Mouse (Mus musculus) heart, embryonic 13.5 days (tissue): ENCODE measurements around the gene Ifitm10. TPM values are rescaled to one million over a fixed set of nuclear protein-coding genes. Genes with fewer than 3 reads are reported as not detected.
A peak's percentile ranks its signal among the peaks of the same experiment; 100 is the strongest.

Experiments
- ATAC-seq: fragments of 200-750 bp; cut with Nextera tagmentation; 2 replicates; pipeline ENCODE4 v1.8.0; 2017; ENCODE audit warnings: moderate TSS enrichment; ENCODE audit not compliant: insufficient number of reproducible peaks, low FRiP score, low TSS enrichment; ENCODE audit errors: extremely low read depth
- H3K27ac ChIP-seq: fragments of 300-500 bp; sonication (generic); replicated peaks from 2 replicates; pipeline ENCODE4 v1.5.1; 2015; ENCODE audit warnings: moderate library complexity, mild to moderate bottlenecking, inconsistent platforms
- H3K27me3 ChIP-seq: fragments of 300-500 bp; sonication (generic); replicated peaks from 2 replicates; pipeline ENCODE4 v1.6.1; 2015; ENCODE audit warnings: mild to moderate bottlenecking, inconsistent platforms
- H3K36me3 ChIP-seq: fragments of 300-500 bp; sonication (generic); 2 replicates; pipeline ENCODE4 v1.6.1; 2015; ENCODE audit warnings: mild to moderate bottlenecking, inconsistent platforms
- H3K4me1 ChIP-seq: fragments of 300-500 bp; sonication (generic); 2 replicates; pipeline ENCODE4 v1.6.1; 2015; ENCODE audit warnings: inconsistent platforms
- H3K4me2 ChIP-seq: fragments of 300-500 bp; sonication (generic); 2 replicates; pipeline ENCODE4 v1.6.1; 2015; ENCODE audit warnings: inconsistent platforms, mild to moderate bottlenecking, moderate library complexity
- H3K4me3 ChIP-seq: fragments of 300-500 bp; sonication (generic); 2 replicates; pipeline ENCODE4 v1.5.1; 2015; ENCODE audit warnings: moderate library complexity, mild to moderate bottlenecking, inconsistent platforms
- H3K9ac ChIP-seq: fragments of 300-500 bp; sonication (generic); 2 replicates; pipeline ENCODE4 v1.6.1; 2015; ENCODE audit warnings: inconsistent platforms, mild to moderate bottlenecking, moderate library complexity
- H3K9me3 ChIP-seq: fragments of 300-500 bp; sonication (generic); 2 replicates; pipeline ENCODE4 v1.6.1; 2016; ENCODE audit warnings: inconsistent platforms
- WGBS: fragments of 180-500 bp; shearing (Covaris S2); methylation state at CpG from one replicate; pipeline ENCODE4 v1.1.7; 2015; ENCODE audit warnings: mixed read lengths; 5-methylcytosine and 5-hydroxymethylcytosine counted together
- polyA plus RNA-seq: library from polyadenylated mRNA; unstranded; fragments of >200 nt; fragmentation: Nextera tagmentation; extraction: Ambion mirVana; gene quantifications from 2 replicates; pipeline ENCODE4 v1.2.1, GENCODE M21; 2015

Gene Ifitm10
- polyA plus RNA-seq, 1 experiment from 2014 or later: 7.5 TPM

DNA sequence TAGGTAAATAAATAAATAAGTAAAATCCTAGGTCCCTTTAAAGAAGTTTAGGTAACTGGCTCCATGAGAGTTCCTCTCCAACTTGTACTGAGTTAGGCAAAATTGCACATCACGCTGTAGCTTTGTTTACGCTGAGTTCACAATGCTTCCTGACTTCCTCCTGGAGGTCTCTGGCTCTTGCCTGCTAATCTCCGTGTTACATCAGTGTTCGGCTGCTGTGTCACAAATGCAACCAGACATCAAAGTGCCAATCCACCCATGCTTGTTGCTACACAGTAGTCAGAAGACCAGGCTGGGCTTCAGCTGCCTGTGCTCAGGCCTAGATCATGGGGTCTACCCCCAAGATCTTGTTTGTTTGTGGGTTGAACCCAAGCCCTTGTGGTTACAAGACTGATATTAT, 30.0 kb upstream of the Ifitm10 start:
- H3K36me3 ChIP-seq: no peaks in the 10 kb centered on the region
- H3K27ac ChIP-seq: no peak overlapping the region
- WGBS: 69% methylated on average over 4 of the region's 4 CpGs
- no peak overlapping the region for H3K4me2 ChIP-seq
- H3K27me3 ChIP-seq: no peaks in the 10 kb centered on the region; the same call in 1 of the 2 replicates
- no peak overlapping the region for H3K4me3 ChIP-seq
- 0 out of 2 replicates have a peak, but pooled peaks cover 9% of the 10 kb centered on the region for H3K4me1 ChIP-seq
- no peak overlapping the region for H3K9ac ChIP-seq
- no peaks in the 10 kb centered on the region for H3K9me3 ChIP-seq
- ATAC-seq: no peak

- H3K4me3 ChIP-seq: no peak overlapping the region
- no peaks in the 10 kb centered on the region for H3K27me3 ChIP-seq
- H3K4me1 ChIP-seq: peaks cover 13% of the 10 kb centered on the region; the same call in 1 of the 2 replicates
- ATAC-seq: no peak
- H3K9me3 ChIP-seq: no peaks in the 10 kb centered on the region
- H3K27ac ChIP-seq: no peak overlapping the region
- WGBS: 60% methylated on average over 7 of the region's 7 CpGs
- H3K36me3 ChIP-seq: no peaks in the 10 kb centered on the region
- H3K4me2 ChIP-seq: no peak overlapping the region
- no peak overlapping the region for H3K9ac ChIP-seq
These were observed 27.2 kb upstream of the Ifitm10 start for GRCm38 (mm10) chr7:142400750-142401142.

DNA sequence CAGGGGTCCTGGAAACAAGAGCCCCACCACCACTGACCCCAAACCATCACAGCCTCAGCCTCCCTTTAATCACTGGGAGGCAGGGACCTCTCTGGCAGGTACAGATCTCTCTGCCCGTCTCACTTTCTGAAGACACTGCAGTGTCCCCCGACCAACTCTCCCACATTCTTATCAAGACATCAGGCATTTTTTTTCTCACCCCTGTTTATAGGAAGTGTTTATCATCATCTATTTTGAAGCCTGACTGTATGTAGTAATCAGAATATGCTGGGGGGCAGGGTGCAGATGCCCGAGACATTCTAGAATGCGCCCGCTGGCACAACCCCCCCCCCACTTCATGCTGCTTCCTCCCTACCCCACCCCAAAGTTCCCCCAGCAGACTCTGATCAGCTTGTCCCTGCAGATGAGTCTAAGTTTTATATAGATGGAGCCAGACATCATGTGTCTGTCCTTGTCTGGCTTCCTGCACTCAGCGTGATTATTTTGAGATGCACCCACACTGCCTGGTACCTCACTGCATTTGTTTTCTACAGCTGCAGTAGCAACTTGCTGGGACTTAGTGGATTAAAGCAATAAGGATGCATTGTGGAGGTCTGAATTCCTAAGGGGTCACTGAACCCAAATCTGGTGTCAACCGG, 26.7 kb upstream of the Ifitm10 start:
- H3K36me3 ChIP-seq: no peaks in the 10 kb centered on the region
- no peaks in the 10 kb centered on the region for H3K27me3 ChIP-seq
- WGBS: 61% methylated on average over 7 of the region's 7 CpGs
- no peak for ATAC-seq
- no peak overlapping the region for H3K4me2 ChIP-seq
- no peak overlapping the region for H3K27ac ChIP-seq
- H3K9me3 ChIP-seq: no peaks in the 10 kb centered on the region
- no peak overlapping the region for H3K9ac ChIP-seq
- H3K4me1 ChIP-seq: peaks cover 13% of the 10 kb centered on the region; the same call in 1 of the 2 replicates
- no peak overlapping the region for H3K4me3 ChIP-seq

GRCm38 (mm10) chr7:142399250-142399649, 25.7 kb upstream of the Ifitm10 start:
- peaks cover 13% of the 10 kb centered on the region; the same call in 1 of the 2 replicates for H3K4me1 ChIP-seq
- H3K4me2 ChIP-seq: no peak overlapping the region
- no peak overlapping the region for H3K27ac ChIP-seq
- H3K9ac ChIP-seq: no peak overlapping the region
- no peaks in the 10 kb centered on the region for H3K9me3 ChIP-seq
- H3K36me3 ChIP-seq: no peaks in the 10 kb centered on the region
- WGBS: 76% methylated on average over 1 of the region's 1 CpGs
- no peak overlapping the region for H3K4me3 ChIP-seq
- H3K27me3 ChIP-seq: no peaks in the 10 kb centered on the region
- ATAC-seq: no peak

GRCm38 (mm10) chr7:142398052-142398451, 24.5 kb upstream of the Ifitm10 start:
- H3K27me3 ChIP-seq: no peaks in the 10 kb centered on the region
- no peaks in the 10 kb centered on the region for H3K36me3 ChIP-seq
- no peak overlapping the region for H3K4me2 ChIP-seq
- H3K4me1 ChIP-seq: peaks cover 20% of the 10 kb centered on the region; the same call in 1 of the 2 replicates
- 34% methylated on average over 2 of the region's 2 CpGs for WGBS
- no peak overlapping the region for H3K9ac ChIP-seq
- H3K9me3 ChIP-seq: no peaks in the 10 kb centered on the region
- no peak overlapping the region for H3K4me3 ChIP-seq
- H3K27ac ChIP-seq: peak overlapping the region; percentile 41; the same call in 1 of the 2 replicates
- ATAC-seq: no peak

- Histone ChIP-seq H3K9ac (no peak overlapping the region), H3K36me3 (no peaks in the 10 kb centered on the region), H3K27me3 (no peaks in the 10 kb centered on the region), H3K9me3 (no peaks in the 10 kb centered on the region), H3K4me1 (peaks cover 26% of the 10 kb centered on the region; the same call in 1 of the 2 replicates), H3K4me3 (no peak overlapping the region), H3K27ac (no peak overlapping the region), H3K4me2 (no peak overlapping the region)
- 79% methylated on average over 1 of the region's 1 CpGs for WGBS
- ATAC-seq: no peak
These were observed 23.1 kb upstream of the Ifitm10 start for GRCm38 (mm10) chr7:142396611-142397010.

GRCm38 (mm10) chr7:142395472-142395871, 21.9 kb upstream of the Ifitm10 start:
- Histone ChIP-seq H3K27me3 (no peaks in the 10 kb centered on the region), H3K4me2 (no peak overlapping the region), H3K9ac (no peak overlapping the region), H3K27ac (no peak overlapping the region), H3K4me3 (no peak overlapping the region), H3K4me1 (peaks cover 22% of the 10 kb centered on the region; the same call in 1 of the 2 replicates), H3K36me3 (no peaks in the 10 kb centered on the region), H3K9me3 (no peaks in the 10 kb centered on the region)
- WGBS: 67% methylated on average over 4 of the region's 4 CpGs
- ATAC-seq: no peak

- Histone ChIP-seq H3K4me3 (no peak overlapping the region), H3K36me3 (no peaks in the 10 kb centered on the region), H3K4me1 (peaks cover 18% of the 10 kb centered on the region; the same call in 1 of the 2 replicates), H3K9ac (no peak overlapping the region), H3K27ac (no peak overlapping the region), H3K9me3 (no peaks in the 10 kb centered on the region), H3K4me2 (no peak overlapping the region), H3K27me3 (no peaks in the 10 kb centered on the region)
- WGBS: 67% methylated on average over 6 of the region's 6 CpGs
- ATAC-seq: no peak
These were observed 21.0 kb upstream of the Ifitm10 start for GRCm38 (mm10) chr7:142394261-142395190.

GRCm38 (mm10) chr7:142393191-142393590, 19.6 kb upstream of the Ifitm10 start:
- no peak overlapping the region for H3K9ac ChIP-seq
- no peak overlapping the region for H3K4me3 ChIP-seq
- peak overlapping the region; percentile 57 for H3K27ac ChIP-seq
- peak; percentile 86 for ATAC-seq
- peaks cover 18% of the 10 kb centered on the region; the same call in 1 of the 2 replicates for H3K4me1 ChIP-seq
- peak overlapping the region; percentile 6; the same call in 1 of the 2 replicates for H3K4me2 ChIP-seq
- H3K27me3 ChIP-seq: no peaks in the 10 kb centered on the region
- WGBS: 25% methylated on average over 4 of the region's 4 CpGs
- H3K9me3 ChIP-seq: no peaks in the 10 kb centered on the region
- no peaks in the 10 kb centered on the region for H3K36me3 ChIP-seq

- Histone ChIP-seq H3K27ac (no peak overlapping the region), H3K9me3 (no peaks in the 10 kb centered on the region), H3K4me3 (no peak overlapping the region), H3K36me3 (no peaks in the 10 kb centered on the region), H3K4me1 (peaks cover 18% of the 10 kb centered on the region), H3K9ac (no peak overlapping the region), H3K27me3 (no peaks in the 10 kb centered on the region), H3K4me2 (no peak overlapping the region)
- no peak for ATAC-seq
- 67% methylated on average over 4 of the region's 4 CpGs for WGBS
These were observed 18.1 kb upstream of the Ifitm10 start for GRCm38 (mm10) chr7:142391609-142392008.

- Histone ChIP-seq H3K4me3 (no peak overlapping the region), H3K9me3 (no peaks in the 10 kb centered on the region), H3K4me2 (no peak overlapping the region), H3K9ac (no peak overlapping the region), H3K27me3 (no peaks in the 10 kb centered on the region), H3K27ac (no peak overlapping the region), H3K4me1 (peaks cover 23% of the 10 kb centered on the region), H3K36me3 (no peaks in the 10 kb centered on the region)
- no peak for ATAC-seq
- WGBS: 66% methylated on average over 3 of the region's 3 CpGs
These were observed 17.6 kb upstream of the Ifitm10 start for GRCm38 (mm10) chr7:142391108-142391507.
